Mouse (Mus musculus) heart, postnatal 4 days (tissue): ENCODE results near the gene Snap91. TPM values are rescaled to one million over a fixed set of nuclear protein-coding genes. Genes with fewer than 3 reads are reported as not detected.

ENCODE experiments used
- DNase-seq: peaks from one replicate; pipeline ENCODE4 v3.0.0; 2021
- total RNA-seq, 2 experiments: library from RNA; stranded (reverse); gene quantifications; 2 replicates each; pipeline ENCODE4 v1.2.3; 2021

Gene Snap91
- total RNA-seq, 2 experiments from 2014 or later, result 94.6 to 105 TPM

DNA sequence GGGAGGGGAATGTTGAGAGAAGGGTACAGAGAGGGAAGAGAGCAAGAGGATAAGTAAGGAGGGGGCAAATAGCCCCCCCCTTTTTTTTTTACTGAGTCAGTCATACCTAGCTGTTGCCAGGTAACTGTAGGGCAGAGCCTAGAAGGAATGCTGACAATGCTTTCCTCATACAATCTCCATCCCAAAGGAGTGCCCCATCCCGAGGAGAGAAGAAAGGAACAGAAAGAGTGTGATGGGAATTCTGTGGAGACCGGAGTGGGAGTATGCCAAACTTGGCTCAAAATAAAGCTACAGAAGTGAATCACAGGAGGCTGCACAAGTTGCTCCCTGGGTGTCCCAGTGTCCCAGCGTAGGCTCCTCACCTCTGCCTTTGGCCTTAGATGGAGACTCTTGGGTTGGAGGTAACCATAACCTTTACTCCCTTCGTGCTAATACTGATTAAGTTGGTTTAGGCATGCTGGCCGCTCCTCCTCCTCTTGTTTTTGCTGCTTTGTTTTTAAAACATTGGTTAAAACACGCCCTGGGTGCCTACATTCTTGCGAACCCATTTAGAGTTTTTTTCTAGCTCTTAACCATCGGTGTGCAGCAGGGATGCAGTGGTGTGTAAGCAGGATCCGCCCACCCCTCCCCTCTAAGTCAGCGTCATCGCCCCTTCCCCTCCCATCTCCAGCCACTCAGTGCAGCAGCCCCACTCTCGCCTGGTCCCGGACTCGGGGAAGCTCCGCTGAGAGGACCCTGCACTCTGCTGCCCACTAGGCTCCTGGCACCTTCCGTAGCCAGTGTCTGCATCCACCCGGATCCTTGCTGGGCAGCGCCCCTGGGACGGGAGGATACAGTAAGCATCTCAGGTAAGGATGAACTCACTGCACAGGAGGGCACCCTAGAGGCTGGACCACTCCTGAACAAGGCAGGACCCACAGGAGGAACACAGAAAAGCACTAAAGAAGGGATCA is 137.2 kb downstream of the Snap91 start, which contains the start of gene Prss35:
TSS of gene Prss35 (plus strand) at position 691 of the 953 bp plus-strand sequence.
- peak; percentile 28 for DNase-seq

DNA sequence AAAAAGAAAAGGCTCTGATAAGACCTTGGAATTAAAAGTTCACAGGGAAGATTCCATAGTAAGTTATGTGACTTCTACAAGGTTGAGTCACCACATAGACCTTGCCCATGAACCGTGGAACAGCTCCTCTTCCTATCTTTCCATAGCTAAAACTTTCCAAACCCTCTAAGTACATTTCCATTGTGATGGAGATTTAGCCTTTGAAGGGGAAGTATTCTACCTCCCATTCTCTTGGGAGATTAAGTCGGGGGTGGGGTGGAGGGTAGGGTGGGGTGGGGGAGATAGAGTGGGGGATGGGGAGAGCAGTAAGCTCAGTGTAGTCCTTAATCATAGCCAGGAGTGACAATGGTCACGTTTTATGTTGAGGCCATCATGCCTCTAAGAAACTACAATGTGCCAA is 140.5 kb downstream of the Snap91 start:
- DNase-seq, result no peak

DNA sequence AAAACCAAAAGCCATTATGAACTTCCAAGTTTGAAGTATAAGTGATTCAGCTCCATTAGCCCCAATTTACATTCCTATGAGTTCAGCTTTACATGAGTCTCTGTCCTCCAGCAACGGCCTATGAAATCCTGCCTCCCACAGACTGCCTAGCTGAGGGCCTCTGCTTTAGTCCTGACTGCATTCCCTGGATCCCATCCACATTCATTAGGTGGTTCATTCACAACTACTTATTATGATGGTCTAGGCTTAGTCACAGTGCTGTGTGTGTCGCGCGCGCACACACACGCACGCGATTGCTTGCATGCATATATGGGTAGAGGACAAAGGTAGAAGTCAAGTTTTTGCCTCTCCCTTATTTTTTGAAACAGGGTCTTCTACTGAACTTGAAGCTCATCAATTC is 141.7 kb downstream of the Snap91 start:
- DNase-seq, result no peak

DNA sequence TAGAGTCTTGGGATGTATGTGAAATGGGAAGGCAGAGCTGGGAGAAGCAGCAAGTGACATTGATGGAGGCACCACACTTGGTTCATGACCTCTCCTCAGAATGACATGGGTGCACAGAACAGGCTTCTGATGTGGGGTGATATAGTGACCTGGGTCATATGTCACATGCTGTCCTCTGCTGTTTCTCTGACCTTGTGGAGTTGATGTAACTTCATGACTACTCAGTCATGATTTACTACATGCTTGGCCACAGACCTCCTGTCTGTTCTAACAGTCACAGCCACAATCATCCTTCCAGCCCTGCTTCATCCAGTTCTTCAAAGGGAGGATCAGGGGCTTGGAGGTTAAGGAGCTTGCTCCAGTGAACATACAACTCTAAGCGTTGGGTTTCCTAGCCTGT is 142.4 kb downstream of the Snap91 start:
- DNase-seq, result no peak

DNA sequence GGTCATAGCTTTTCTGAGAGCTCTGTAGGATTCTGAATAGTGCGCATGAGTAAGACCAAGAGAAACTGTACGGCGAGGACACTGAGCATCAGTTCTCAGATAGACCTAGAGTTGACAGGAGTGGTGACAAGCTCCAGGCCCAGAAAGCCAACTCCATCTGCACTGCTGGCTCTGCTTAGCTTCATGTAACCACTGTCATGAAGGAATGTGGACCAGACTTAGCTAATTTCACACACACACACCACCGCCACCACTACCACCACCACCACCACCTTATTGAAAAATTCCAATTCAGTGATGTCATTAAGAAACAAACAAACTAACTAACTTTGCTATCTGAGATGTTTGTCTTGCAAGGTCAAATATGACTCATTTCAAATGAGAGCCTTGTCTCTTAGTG is 143.5 kb downstream of the Snap91 start:
- DNase-seq, result peak; percentile 29

DNA sequence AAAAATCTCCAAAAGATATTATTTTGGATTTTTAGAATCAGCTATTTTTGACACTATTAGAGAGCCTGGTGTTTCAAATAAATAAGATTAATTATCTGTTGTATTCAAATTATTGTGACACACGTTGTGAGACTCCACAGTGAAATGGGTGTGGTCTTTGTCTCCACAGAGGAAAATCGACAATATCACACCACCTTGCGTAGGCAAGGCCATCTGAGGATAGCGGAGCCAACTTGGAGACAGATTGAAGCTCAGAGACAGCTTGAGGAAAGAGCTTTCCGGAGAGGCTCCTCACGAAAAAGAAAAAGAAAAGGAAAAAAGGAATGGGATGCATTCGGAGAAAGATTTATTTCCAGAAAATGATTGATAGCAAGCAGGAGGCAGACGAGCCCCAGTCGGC is 145.7 kb downstream of the Snap91 start:
- no peak for DNase-seq

DNA sequence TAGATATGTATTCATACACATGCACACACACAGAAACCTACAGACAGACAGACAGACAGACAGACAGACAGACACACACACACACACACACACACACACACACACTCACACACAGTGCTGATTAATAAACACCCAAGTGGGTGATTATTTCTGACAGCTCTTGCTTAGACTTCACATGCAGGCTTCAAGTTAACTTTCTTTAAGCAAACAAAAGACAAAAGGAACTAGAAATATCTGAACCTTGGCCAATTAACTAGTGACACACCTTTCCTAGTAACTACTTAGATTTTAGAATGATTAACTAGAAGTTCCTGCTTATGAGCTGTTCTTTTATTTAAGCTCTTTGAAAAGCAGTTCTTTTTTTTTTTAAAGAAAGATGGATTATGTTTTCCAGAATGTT is 146.1 kb downstream of the Snap91 start:
- DNase-seq, result no peak

DNA sequence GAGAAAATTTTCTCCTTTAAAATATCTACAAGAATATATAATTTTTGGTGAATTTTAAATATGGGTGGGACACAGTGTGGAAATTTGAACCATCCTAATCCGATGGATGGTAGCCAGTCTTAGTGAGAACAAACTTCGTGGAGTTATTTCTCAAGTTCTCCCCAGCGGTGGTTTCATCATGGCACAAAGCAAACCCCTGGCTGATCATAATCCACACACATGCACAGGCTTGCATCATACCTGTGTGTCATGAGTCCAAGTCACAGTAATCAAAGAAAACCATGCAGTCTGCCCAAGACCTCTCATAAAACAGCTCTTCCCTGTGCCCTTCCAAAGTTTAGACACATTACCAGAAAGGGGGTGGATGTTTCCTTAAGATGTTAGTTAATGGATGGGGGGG is 150.6 kb downstream of the Snap91 start:
- DNase-seq, result no peak

DNA sequence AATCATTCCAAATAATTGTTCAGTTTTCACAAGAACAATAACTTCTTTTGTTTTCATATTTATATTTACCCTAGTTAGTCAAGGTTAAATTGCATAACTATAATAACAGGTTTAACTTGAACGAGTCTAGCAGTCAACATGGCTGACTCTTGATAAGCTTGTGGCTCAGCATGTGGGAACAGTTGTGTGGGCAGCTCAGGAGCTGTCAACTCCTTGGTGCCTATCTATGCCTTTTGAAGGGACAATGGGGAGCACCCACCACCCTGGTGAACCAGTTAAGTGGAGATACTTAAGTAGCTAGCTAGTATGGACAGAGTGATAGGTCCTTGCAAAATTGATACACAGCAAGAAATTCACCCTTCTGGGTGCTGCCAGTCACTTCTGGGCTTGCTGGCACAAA is 151.4 kb downstream of the Snap91 start:
- DNase-seq, result no peak

DNA sequence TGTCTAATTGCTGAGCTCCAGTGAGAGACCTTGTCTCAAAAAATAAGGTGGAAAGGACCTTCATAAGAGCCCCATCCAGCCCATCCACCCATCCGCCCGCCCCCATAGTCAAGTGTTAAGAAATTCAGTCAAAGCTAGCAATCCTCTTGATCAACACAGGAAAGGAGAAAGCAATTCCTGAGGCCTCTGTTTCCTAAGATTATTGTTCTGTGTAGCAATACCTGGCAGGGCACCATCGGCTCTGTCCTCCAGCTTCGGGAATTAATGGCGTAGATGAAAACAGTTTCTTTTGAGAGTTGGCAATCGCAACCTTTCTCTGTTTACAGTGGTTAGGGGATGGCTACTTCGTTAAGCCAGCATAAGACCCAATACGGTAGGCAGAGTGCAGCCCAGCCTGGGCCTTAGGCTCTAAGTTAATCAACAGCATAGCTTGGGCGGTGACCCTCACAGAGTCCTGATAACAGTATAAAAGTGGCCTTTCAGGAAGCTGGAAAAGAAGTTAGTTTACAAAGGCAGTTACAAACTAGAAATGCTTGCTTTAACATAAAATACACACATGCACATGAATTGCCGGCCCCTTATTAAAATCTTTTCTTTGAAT is 152.1 kb downstream of the Snap91 start:
- DNase-seq, result no peak

DNA sequence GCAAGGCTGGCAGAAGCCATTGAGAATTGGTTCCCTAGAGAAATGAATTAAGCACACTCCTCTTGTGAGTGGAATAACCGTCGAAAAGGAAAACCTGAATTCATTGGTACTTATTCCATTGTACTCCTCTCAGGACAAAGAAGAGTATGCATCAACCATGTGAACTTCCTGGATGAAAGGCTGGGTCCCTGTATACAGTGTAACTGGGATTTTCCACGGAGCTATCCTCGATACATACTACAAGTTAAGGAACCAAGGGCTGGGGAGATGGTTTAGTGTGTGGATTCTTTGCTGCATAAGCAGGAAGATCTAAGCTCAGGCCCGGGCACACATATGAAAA is 154.1 kb downstream of the Snap91 start:
- DNase-seq, result no peak

DNA sequence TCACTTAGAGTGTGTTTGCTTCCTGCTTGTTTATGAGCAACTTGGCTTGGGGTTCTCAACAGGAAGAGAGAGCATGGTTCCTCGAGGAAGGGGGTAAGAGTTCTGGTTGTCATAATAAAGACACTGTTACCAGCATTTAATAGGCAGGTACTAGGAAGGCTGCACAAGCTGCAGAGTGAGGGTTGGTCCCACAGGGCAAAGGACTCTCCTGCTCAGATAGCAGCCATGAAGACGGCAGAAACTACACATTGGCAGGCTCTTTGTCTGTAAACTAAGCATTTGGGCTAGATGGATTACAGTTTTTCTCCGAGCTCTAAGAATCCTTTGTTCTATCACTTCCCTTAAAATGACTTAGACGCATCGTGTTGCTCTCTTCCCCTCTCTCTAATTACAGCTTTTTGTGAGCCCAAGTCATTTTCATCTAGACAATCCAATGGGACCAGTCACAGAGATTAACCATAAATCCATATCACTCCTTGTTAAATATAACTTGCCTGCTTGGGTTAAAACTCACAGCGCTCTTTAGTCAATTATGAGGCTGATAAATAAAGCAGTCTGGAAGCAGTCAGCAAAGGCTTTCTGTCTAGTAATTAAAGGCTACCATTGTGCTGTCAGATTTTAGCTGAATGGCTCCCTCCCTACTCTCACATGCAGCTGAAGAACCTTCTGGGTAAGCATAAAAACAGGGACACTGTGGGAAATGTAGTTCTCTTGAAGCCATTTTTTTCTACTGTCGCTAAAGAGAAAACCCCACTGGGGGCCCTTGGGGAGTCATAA is 154.7 kb downstream of the Snap91 start:
- DNase-seq, result no peak

DNA sequence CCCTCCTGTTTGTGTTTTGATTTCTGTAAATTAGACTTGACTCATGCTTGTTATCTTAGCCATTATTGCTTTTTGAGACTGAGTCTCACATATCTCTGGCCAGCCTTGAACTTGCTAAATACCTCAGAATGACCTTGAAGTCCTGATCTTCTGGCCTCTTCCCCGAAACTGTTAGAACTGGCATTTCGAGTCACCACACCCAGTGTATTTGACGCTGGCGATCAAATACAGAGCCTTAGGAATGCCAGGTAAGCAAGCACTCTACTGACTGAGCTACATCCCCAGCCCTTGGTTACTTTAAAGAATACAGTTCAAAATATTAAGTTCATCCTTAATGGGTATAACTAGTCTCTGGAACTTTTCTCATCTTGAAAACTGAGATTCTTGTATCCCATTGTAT is 155.4 kb downstream of the Snap91 start:
- DNase-seq, result no peak

DNA sequence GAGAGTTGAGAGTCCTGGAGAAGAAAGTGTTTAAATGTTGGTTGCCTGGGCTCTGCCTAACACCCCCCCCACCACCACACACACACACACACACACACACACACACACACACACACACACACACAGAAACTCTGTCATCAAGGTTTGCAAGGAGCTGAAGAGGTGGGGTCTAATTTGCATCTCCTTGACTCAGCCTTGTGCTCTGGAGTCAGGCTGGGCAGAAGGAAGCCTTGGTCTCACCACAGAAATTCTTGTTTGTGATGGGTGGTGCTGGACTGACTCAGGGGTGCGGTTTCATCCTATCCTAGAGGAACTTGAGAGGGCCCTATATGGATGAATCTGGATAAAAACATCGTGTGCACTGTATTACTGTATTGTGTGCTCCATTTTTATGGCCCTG is 159.7 kb downstream of the Snap91 start:
- no peak for DNase-seq

DNA sequence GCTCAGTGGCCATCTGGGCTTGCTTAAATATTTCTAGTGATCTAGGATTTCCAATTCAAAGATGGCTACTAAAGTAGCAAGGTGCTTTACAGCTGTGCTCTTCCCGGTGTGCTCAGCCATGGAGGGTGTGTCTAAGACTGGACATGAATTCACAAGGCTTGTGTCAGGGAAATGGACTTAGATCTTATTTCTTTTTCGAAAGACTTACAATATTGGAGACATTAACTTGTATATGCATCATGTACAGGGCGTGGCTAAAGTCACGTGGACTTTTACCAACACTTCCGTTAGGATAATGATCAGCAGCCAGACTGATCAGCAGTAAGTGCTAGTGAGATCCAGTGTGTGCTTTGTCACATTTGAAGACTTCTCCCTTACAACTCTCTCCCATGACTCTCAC is 160.2 kb downstream of the Snap91 start:
- DNase-seq, result no peak

DNA sequence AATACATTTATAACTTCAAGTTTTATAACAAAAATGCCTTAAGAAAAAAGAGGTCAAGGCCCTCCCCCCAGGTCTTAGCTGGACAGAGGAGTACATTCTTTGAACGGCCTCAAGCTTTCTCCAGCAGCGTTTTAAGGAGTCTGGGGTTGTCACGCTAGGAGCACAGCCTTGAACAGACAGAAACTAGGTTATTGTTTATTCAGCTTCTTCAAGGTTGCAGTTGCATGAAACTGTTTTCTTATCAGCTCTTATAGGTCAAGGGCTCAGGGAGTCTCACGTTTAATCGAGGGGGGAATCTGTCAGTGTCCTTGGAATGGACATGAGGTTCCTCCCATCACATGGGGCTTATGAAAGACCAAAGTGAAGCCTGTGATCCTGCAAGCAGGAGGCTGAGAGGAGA is 163.3 kb downstream of the Snap91 start:
- no peak for DNase-seq

DNA sequence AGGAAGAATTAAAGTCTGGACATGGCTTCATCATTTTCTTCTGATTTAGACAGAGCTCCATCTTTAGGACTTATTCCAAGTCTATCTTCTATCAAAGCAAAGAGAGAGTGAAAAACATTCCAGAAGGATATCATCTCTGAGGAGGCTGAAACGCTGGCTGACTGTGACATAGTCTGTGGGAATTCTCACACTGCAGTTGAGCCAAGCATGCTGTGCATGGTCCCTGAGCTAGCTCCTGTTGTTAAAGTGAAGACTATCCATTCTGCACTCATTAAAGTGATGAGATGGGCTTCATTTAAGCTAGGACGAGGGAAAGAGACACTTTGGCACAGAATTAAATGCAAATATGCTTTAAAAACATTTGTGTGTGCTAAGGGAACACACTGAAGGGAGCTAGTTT is 163.9 kb downstream of the Snap91 start:
- DNase-seq, result no peak

Other genes with a start within 250 kb of the Snap91 start
- 10 to 100 TPM; 42.5 to 46.4 TPM for gene Me1, start 184.7 kb downstream of the Snap91 start, total RNA-seq
- 1 to 10 TPM; 6.6 to 7.7 TPM for gene Prss35, start 137.0 kb downstream of the Snap91 start, total RNA-seq
- gene Ripply2, start 134.9 kb upstream of the Snap91 start, total RNA-seq, result not detected
- 10 to 100 TPM; 27.6 to 29.8 TPM for gene Cyb5r4, start 141.4 kb upstream of the Snap91 start, total RNA-seq